Mouse (Mus musculus): ENCODE data around the gene Slc39a11. TPM values are rescaled to one million over a fixed set of nuclear protein-coding genes. Genes with fewer than 3 reads are reported as not detected.

Slc39a11 gene
- polyA plus RNA-seq, 1 experiment from 2014 or later = 11.9 TPM

DNA sequence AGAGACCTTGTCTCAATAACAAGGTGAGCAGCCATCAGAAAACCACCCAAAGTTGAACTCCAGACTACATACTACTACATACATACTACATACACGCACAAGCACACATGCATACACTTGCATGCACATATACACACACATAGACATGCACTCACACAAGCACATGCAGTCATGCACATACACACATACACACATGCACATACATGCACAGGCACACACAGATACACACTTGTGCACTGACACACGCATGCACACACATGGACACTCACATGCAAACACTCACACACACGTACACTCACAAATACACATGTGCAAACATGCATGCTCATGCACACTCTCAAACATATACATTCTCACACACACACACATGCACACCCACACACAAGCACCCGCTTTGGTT is 242.4 kb downstream of the Slc39a11 start:
- Histone ChIP-seq H3K9me3 (replicated peaks; ENCODE audit: control insufficient read depth, low read length) (no peaks in the 10 kb centered on the region), H3K4me2 (ENCODE audit: low read depth, low read length) (no peak overlapping the region), H3K4me3 (ENCODE audit: low read length) (no peak overlapping the region), H3K27me3 (ENCODE audit: control insufficient read depth, insufficient read depth, low read length) (no peaks in the 10 kb centered on the region), H3K9ac (ENCODE audit: low read length) (no peak overlapping the region), H3K27ac (ENCODE audit: low read length) (no peak overlapping the region), H3K4me1 (ENCODE audit: control insufficient read depth, insufficient read depth, low read length) (no peaks in the 10 kb centered on the region), H3K36me3 (ENCODE audit: control insufficient read depth, insufficient read depth) (no peaks in the 10 kb centered on the region)
- WGBS = 96% methylated on average over 4 of the region's 4 CpGs
- ATAC-seq (replicated peaks; ENCODE audit: extremely low read depth, insufficient read depth, low FRiP score) = no peak

DNA sequence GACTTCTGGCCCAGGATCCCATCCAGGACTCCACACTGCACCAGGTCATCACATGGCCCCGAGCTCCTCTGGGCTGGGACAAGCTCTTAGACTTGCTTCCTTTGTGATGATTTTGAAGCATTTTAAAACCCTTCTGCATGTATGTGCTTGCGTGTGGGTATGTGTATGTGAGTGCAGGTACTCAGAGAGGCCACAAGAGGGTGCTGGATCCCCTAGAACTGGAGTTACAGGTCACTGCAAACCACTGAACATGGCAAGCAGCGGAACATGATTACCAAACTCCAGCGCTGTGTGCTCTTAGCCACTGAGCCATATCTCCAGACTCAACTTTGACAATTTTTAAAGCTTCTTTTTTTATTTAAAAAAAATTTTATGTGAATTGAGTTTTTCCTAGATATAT is 249.0 kb downstream of the Slc39a11 start:
- Histone ChIP-seq H3K36me3 (ENCODE audit: control insufficient read depth, insufficient read depth) (peaks cover 3% of the 10 kb centered on the region; the same call in 1 of the 2 replicates), H3K9me3 (replicated peaks; ENCODE audit: control insufficient read depth, low read length) (peaks cover 15% of the 10 kb centered on the region), H3K9ac (ENCODE audit: low read length) (no peak overlapping the region), H3K4me1 (ENCODE audit: control insufficient read depth, insufficient read depth, low read length) (no peaks in the 10 kb centered on the region), H3K27ac (ENCODE audit: low read length) (no peak overlapping the region), H3K4me3 (ENCODE audit: low read length) (no peak overlapping the region), H3K27me3 (ENCODE audit: control insufficient read depth, insufficient read depth, low read length) (no peaks in the 10 kb centered on the region), H3K4me2 (ENCODE audit: low read depth, low read length) (no peak overlapping the region)
- 97% methylated on average over 4 of the region's 4 CpGs for WGBS
- ATAC-seq (replicated peaks; ENCODE audit: extremely low read depth, insufficient read depth, low FRiP score) = no peak

DNA sequence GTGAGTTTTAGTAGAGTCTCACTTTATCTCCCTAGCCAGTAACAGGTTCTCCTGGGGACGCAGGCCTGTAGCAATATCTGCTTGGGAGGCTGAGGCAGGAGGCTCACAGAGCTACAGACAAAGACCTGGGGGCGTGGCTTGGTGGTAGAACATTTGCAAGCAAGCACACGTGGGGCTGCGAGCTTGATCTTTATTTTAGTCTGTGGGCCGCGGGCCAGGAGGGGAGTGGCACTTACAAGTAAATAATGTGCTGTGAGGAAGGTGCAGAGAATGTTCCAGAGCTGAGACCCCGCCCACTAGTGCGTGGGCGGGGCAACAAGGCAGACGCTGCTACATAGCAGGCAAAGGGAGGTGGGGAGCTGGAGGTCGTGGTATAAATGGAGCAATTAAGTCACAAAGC is 250.3 kb downstream of the Slc39a11 start:
- 82% methylated on average over 11 of the region's 11 CpGs for WGBS
- Histone ChIP-seq H3K27me3 (ENCODE audit: control insufficient read depth, insufficient read depth, low read length) (no peaks in the 10 kb centered on the region), H3K27ac (ENCODE audit: low read length) (no peak overlapping the region), H3K9ac (ENCODE audit: low read length) (no peak overlapping the region), H3K4me3 (ENCODE audit: low read length) (no peak overlapping the region), H3K36me3 (ENCODE audit: control insufficient read depth, insufficient read depth) (peaks cover 3% of the 10 kb centered on the region; the same call in 1 of the 2 replicates), H3K4me2 (ENCODE audit: low read depth, low read length) (no peak overlapping the region), H3K9me3 (replicated peaks; ENCODE audit: control insufficient read depth, low read length) (peaks cover 15% of the 10 kb centered on the region), H3K4me1 (ENCODE audit: control insufficient read depth, insufficient read depth, low read length) (no peaks in the 10 kb centered on the region)
- no peak for ATAC-seq (replicated peaks; ENCODE audit: extremely low read depth, insufficient read depth, low FRiP score)

DNA sequence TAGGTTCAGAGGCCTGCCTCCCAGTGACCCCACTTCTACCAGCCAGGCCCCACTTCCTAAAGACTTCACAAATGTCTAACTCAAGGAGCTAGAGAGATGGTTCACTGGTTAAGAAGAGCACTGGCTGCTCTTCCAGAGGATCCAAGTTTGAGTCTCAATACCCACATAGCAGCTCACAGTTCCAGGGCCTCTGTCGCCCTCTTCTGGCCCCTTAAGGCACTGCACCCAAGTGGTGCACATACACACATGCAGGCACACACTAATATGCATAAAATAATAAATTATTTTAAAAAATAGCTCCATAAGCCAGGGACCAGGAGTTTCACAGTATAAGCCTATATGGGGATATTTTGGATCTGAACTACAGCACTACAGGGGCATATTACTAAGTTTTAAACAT is 252.5 kb downstream of the Slc39a11 start:
- WGBS = 74% methylated on average over 1 of the region's 1 CpGs
- Histone ChIP-seq H3K4me1 (ENCODE audit: control insufficient read depth, insufficient read depth, low read length) (no peaks in the 10 kb centered on the region), H3K27me3 (ENCODE audit: control insufficient read depth, insufficient read depth, low read length) (no peaks in the 10 kb centered on the region), H3K36me3 (ENCODE audit: control insufficient read depth, insufficient read depth) (peaks cover 3% of the 10 kb centered on the region; the same call in 1 of the 2 replicates), H3K27ac (ENCODE audit: low read length) (no peak overlapping the region), H3K9ac (ENCODE audit: low read length) (no peak overlapping the region), H3K4me3 (ENCODE audit: low read length) (no peak overlapping the region), H3K4me2 (ENCODE audit: low read depth, low read length) (no peak overlapping the region), H3K9me3 (replicated peaks; ENCODE audit: control insufficient read depth, low read length) (peaks cover 15% of the 10 kb centered on the region)
- ATAC-seq (replicated peaks; ENCODE audit: extremely low read depth, insufficient read depth, low FRiP score) = no peak

DNA sequence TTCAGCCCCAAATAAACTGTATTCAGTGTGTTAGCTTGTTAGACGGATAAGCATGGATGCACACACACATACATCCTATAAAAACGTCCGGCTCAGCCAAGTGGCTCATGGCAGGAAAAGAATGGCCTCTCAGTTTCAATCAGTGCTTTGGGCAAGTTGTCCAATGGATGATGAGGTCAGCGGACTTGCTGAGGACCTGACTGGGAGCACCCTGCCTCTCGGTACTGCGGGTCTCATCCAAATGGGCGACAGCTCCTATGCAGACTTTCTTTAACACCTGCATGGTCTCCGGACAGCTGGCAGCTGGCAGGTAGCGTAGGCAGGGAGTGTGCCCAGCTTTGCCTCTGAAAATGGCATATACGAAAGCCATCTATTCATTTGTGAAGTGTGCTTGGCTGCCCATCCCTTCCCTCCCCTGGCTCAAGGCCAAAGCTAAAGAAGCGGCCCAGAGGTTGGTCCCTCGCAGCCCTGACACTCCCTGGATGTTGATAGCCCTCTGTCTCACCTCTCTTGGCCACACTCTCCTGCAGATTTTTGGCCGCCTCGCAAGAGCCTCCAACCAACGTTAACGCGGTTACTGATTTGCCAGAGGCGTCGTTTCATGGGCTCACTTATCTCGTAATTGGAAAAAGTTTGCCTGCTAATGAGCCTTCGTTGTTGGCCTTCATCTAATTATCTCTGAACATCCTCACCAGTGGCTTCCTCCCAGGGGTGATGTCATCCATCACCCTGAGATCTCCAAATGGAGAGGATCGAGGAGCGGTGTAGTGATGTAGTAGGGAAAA is 256.3 kb downstream of the Slc39a11 start:
- Histone ChIP-seq H3K4me3 (ENCODE audit: low read length) (no peak overlapping the region), H3K9ac (ENCODE audit: low read length) (no peak overlapping the region), H3K36me3 (ENCODE audit: control insufficient read depth, insufficient read depth) (peaks cover 3% of the 10 kb centered on the region; the same call in 1 of the 2 replicates), H3K9me3 (replicated peaks; ENCODE audit: control insufficient read depth, low read length) (peaks cover 10% of the 10 kb centered on the region), H3K27me3 (ENCODE audit: control insufficient read depth, insufficient read depth, low read length) (no peaks in the 10 kb centered on the region), H3K27ac (ENCODE audit: low read length) (no peak overlapping the region), H3K4me1 (ENCODE audit: control insufficient read depth, insufficient read depth, low read length) (peaks cover 7% of the 10 kb centered on the region; the same call in 1 of the 2 replicates), H3K4me2 (ENCODE audit: low read depth, low read length) (no peak overlapping the region)
- ATAC-seq (replicated peaks; ENCODE audit: extremely low read depth, insufficient read depth, low FRiP score) = no peak
- 55% methylated on average over 23 of the region's 23 CpGs for WGBS

DNA sequence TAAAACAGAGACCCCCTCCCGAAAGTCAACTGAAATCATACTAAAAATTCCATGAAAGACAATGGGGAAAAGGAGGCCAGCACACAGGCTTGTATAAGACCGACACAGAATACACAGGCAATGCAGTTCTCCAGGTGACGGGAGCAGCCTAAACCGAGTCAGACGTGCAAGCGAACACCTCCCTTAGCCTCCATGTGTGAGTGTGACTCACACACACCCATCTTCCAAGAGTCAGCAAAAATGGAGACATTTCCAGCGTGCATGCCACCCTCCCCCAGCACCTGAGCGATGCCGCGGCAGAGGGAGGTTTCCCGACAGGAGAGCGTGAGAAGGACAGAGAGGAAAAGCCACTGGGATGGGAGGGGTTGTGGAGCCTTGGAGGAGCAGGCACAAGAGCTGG is 258.2 kb downstream of the Slc39a11 start:
- ATAC-seq (replicated peaks; ENCODE audit: extremely low read depth, insufficient read depth, low FRiP score) = no peak
- WGBS = 85% methylated on average over 12 of the region's 12 CpGs
- Histone ChIP-seq H3K4me3 (ENCODE audit: low read length) (no peak overlapping the region), H3K27me3 (ENCODE audit: control insufficient read depth, insufficient read depth, low read length) (no peaks in the 10 kb centered on the region), H3K27ac (ENCODE audit: low read length) (no peak overlapping the region), H3K9ac (ENCODE audit: low read length) (no peak overlapping the region), H3K36me3 (ENCODE audit: control insufficient read depth, insufficient read depth) (no peaks in the 10 kb centered on the region), H3K4me1 (ENCODE audit: control insufficient read depth, insufficient read depth, low read length) (peaks cover 7% of the 10 kb centered on the region; the same call in 1 of the 2 replicates), H3K9me3 (replicated peaks; ENCODE audit: control insufficient read depth, low read length) (no peaks in the 10 kb centered on the region), H3K4me2 (ENCODE audit: low read depth, low read length) (no peak overlapping the region)

DNA sequence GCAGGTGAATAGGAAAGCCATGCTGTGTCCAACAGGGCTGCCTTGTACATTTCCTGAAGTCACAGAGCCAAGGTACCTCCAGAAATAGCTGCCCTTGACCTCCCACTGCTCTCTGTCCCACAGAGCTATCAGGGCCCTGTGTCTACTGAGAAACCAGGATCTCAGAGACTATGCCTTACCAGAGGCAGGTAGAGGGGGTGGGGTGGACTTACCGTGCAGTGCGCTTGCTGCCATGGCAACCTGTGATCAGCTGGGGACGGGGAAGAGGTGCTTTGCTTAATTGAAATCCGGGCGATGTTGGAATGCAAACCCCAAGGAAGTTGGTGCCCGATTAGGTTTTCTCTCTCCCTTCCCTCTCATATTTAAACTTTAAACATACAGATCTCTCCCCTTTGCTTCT is 260.2 kb downstream of the Slc39a11 start:
- H3K9me3 ChIP-seq (replicated peaks; ENCODE audit: control insufficient read depth, low read length) = no peaks in the 10 kb centered on the region
- no peaks in the 10 kb centered on the region for H3K27me3 ChIP-seq (ENCODE audit: control insufficient read depth, insufficient read depth, low read length)
- no peak for ATAC-seq (replicated peaks; ENCODE audit: extremely low read depth, insufficient read depth, low FRiP score)
- no peaks in the 10 kb centered on the region for H3K36me3 ChIP-seq (ENCODE audit: control insufficient read depth, insufficient read depth)
- no peak overlapping the region for H3K9ac ChIP-seq (ENCODE audit: low read length)
- no peak overlapping the region for H3K27ac ChIP-seq (ENCODE audit: low read length)
- H3K4me1 ChIP-seq (ENCODE audit: control insufficient read depth, insufficient read depth, low read length) = peaks cover 7% of the 10 kb centered on the region; the same call in 1 of the 2 replicates
- 48% methylated on average over 6 of the region's 6 CpGs for WGBS
- H3K4me3 ChIP-seq (ENCODE audit: low read length) = no peak overlapping the region
- no peak overlapping the region for H3K4me2 ChIP-seq (ENCODE audit: low read depth, low read length)

DNA sequence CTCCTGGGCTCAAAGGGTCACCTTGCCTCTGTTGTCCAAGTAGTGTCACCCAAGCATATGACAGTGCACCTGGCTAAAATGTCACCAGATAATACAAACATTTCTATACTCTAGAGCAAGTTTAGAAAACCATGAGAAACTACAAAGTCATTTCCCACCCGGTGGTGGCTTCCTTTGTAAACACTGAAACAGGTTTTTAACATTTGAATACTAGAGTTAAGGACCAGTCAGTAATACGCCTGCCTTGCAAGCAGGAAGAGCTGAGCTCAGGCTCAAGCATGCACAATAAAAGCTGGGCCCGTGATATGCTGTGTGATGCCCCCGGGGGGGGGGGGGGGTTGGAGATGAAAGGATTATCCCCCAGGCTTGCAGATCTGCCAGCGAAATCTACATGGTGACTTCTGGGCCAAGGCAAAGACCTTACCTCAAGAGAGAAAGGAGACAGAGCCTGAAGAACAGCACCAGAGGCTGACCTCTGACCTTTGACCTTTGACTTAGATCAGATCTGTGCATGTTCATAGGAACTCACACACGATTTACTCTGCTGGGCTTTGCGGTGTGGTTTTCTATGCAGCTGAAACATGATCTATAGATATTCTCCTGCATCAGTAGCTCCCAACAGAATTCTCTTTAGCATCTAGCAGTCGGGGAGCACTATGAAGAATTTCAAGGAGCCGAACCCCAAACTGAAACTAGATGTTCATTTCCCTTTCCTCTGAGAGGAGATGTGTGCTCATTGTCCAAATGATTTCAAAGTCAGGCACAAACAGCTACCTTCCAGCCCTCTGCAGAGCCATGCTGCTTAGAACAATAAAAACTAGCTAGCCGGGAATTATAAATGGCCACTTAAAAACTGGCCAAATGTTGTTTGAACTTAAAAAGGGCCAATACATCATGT is 267.0 kb downstream of the Slc39a11 start:
- H3K4me1 ChIP-seq (ENCODE audit: control insufficient read depth, insufficient read depth, low read length) = no peaks in the 10 kb centered on the region
- H3K27me3 ChIP-seq (ENCODE audit: control insufficient read depth, insufficient read depth, low read length) = no peaks in the 10 kb centered on the region
- H3K9ac ChIP-seq (ENCODE audit: low read length) = no peak overlapping the region
- H3K4me3 ChIP-seq (ENCODE audit: low read length) = no peak overlapping the region
- no peak overlapping the region for H3K27ac ChIP-seq (ENCODE audit: low read length)
- no peak for ATAC-seq (replicated peaks; ENCODE audit: extremely low read depth, insufficient read depth, low FRiP score)
- H3K9me3 ChIP-seq (replicated peaks; ENCODE audit: control insufficient read depth, low read length) = no peaks in the 10 kb centered on the region
- WGBS = 61% methylated on average over 10 of the region's 10 CpGs
- H3K4me2 ChIP-seq (ENCODE audit: low read depth, low read length) = no peak overlapping the region
- no peaks in the 10 kb centered on the region for H3K36me3 ChIP-seq (ENCODE audit: control insufficient read depth, insufficient read depth)

DNA sequence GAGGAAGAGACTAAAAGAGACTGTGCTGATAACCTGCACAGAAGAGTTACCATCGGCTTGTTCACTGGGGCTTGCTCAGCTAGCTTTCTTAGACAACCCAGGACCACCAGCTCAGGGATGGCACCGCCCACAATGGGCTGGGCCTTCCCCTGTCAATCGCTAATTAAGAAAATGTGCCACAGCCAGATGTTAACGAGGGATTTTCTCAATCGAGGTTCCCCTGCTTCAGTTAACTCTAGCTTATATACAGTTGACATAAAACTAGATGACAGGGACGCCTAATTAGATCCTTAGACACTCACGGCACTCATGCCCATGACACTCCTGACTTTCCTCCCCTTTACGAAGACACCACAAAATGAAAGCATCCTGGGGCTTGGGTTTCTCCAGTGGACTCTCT is 268.3 kb downstream of the Slc39a11 start:
- H3K36me3 ChIP-seq (ENCODE audit: control insufficient read depth, insufficient read depth) = no peaks in the 10 kb centered on the region
- no peaks in the 10 kb centered on the region for H3K9me3 ChIP-seq (replicated peaks; ENCODE audit: control insufficient read depth, low read length)
- H3K27me3 ChIP-seq (ENCODE audit: control insufficient read depth, insufficient read depth, low read length) = no peaks in the 10 kb centered on the region
- 76% methylated on average over 8 of the region's 8 CpGs for WGBS
- H3K4me2 ChIP-seq (ENCODE audit: low read depth, low read length) = no peak overlapping the region
- no peak overlapping the region for H3K9ac ChIP-seq (ENCODE audit: low read length)
- H3K27ac ChIP-seq (ENCODE audit: low read length) = no peak overlapping the region
- no peak overlapping the region for H3K4me3 ChIP-seq (ENCODE audit: low read length)
- no peaks in the 10 kb centered on the region for H3K4me1 ChIP-seq (ENCODE audit: control insufficient read depth, insufficient read depth, low read length)
- no peak for ATAC-seq (replicated peaks; ENCODE audit: extremely low read depth, insufficient read depth, low FRiP score)

Measured in heart, embryonic 16.5 days (tissue).